Mouse (Mus musculus) midbrain, embryonic 11.5 days (tissue): ENCODE results near the gene Arid3b. TPM values are rescaled to one million over a fixed set of nuclear protein-coding genes. Genes with fewer than 3 reads are reported as not detected.
A peak's percentile ranks its signal among the peaks of the same experiment; 100 is the strongest.
"Not testable (repeated sequence)": the region's sequence is repeated elsewhere in the genome, so short reads cannot be mapped to it uniquely, and the experiment has no call there.

Source experiments
- ATAC-seq: fragments of 200-750 bp; cut with Nextera tagmentation; 2 replicates; pipeline ENCODE4 v1.8.0; 2017; ENCODE audit warnings: moderate TSS enrichment, moderate library complexity; ENCODE audit not compliant: low FRiP score
- DNase-seq: peaks from one replicate; pipeline ENCODE4 v3.0.0; 2015; ENCODE audit warnings: low spot score; ENCODE audit errors: missing footprints
- H3K27ac ChIP-seq: fragments of 300-500 bp; sonication (generic); 2 replicates; pipeline ENCODE4 v1.5.1; 2014; ENCODE audit warnings: low read depth, low read length
- H3K27me3 ChIP-seq: fragments of 300-500 bp; sonication (generic); 2 replicates; pipeline ENCODE4 v1.6.1; 2014; ENCODE audit warnings: mild to moderate bottlenecking, low read length, moderate library complexity, mixed read lengths; ENCODE audit not compliant: control insufficient read depth, insufficient read depth
- H3K36me3 ChIP-seq: fragments of 300-500 bp; sonication (generic); 2 replicates; pipeline ENCODE4 v1.6.1; 2014; ENCODE audit warnings: mild to moderate bottlenecking, low read length, moderate library complexity, mixed read lengths; ENCODE audit not compliant: control insufficient read depth, insufficient read depth
- H3K4me1 ChIP-seq: fragments of 300-500 bp; sonication (generic); 2 replicates; pipeline ENCODE4 v1.6.1; 2014; ENCODE audit warnings: low read length; ENCODE audit not compliant: control insufficient read depth, insufficient read depth
- H3K4me2 ChIP-seq: fragments of 300-500 bp; sonication (generic); 2 replicates; pipeline ENCODE4 v1.6.1; 2014; ENCODE audit warnings: mild to moderate bottlenecking, moderate library complexity
- H3K4me3 ChIP-seq: fragments of 300-500 bp; sonication (generic); 2 replicates; pipeline ENCODE4 v1.5.1; 2014; ENCODE audit warnings: low read depth, low read length
- H3K9ac ChIP-seq: fragments of 300-500 bp; sonication (generic); 2 replicates; pipeline ENCODE4 v1.6.1; 2014; ENCODE audit warnings: low read length
- H3K9me3 ChIP-seq: fragments of 300-500 bp; sonication (generic); 2 replicates; pipeline ENCODE4 v1.6.1; 2016; ENCODE audit warnings: low read length; ENCODE audit not compliant: control insufficient read depth
- WGBS: fragments of 180-500 bp; shearing (Covaris S2); extraction: QIAGEN DNeasy Blood & Tissue Kit; methylation state at CpG from one replicate; pipeline ENCODE4 v1.1.7; 2014; 5-methylcytosine and 5-hydroxymethylcytosine counted together
- polyA plus RNA-seq: library from polyadenylated mRNA; unstranded; fragments of >200 nt; fragmentation: Nextera tagmentation; extraction: Ambion mirVana; gene quantifications from 2 replicates; pipeline ENCODE4 v1.2.1, GENCODE M21; 2014

Arid3b gene
- polyA plus RNA-seq = 22.0 and 25.7 TPM in 2 replicates

DNA sequence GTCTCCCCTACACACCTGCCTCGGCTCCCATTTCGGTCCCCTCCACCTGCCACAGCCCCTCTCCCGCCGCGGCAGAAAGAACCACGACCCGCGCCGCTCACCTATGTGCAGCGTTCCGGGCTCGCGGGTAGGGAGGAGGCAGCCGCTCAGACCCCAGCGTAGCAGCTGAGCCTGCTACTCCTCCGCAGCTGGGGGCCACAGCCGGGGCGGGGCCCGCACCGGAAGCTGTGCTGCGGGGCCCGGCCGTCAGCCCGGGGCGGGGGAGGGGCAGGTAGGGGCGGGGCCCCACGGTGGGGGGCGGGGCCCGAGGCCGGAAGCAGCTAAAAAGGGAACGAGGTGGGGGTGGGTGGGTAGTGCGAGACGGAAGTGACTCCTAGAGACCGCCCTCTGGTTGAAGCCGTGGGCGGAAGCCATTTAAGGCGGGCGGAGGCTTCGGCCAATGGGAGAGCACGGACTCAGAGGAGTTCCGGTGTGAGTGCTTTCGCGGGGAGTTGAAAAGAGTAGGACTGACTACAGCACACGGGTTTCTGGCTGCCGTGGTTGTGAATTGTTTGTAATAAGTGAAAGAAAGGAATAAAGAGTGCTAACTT is at the start of gene Arid3b:
Gene Arid3b, minus strand, starts transcription at position 213 of the 590 bp plus-strand sequence.
- DNase-seq (peak; percentile 98), ATAC-seq (peak; percentile 99)
- H3K4me2 ChIP-seq = peak within 1 kb of the TSS; percentile 67
- under 1% methylated on average over 44 of the region's 45 CpGs for WGBS
- peak within 1 kb of the TSS; percentile 76 for H3K27ac ChIP-seq
- H3K9ac ChIP-seq = peak within 1 kb of the TSS; percentile 81
- peaks cover 12% of the 10 kb centered on the region for H3K4me1 ChIP-seq
- H3K27me3 ChIP-seq = no peaks in the 10 kb centered on the region
- H3K9me3 ChIP-seq = no peaks in the 10 kb centered on the region
- H3K36me3 ChIP-seq = no peaks in the 10 kb centered on the region
- peak within 1 kb of the TSS; percentile 82 for H3K4me3 ChIP-seq

DNA sequence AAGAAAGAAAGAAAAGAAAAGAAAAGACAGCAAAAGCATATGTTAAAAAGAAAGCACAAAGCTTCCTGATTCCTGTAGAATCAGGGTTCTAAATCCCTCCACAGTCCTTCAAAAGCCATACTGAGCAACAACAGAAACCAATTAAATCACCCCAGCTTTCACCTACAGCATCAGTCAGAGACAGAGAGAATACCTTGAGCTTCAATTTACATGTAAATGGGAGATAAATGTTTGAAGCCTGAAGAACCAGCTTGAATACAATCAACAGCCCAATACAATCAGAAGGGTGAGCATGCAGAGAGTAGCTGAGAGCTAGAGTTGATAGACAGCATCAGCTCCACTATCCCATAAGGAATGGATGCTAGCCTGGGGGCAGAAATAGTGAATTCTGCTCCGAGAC is 46.8 kb upstream of the Arid3b start:
- Histone ChIP-seq H3K9me3 (no peaks in the 10 kb centered on the region), H3K9ac (no peak overlapping the region), H3K4me3 (no peak overlapping the region), H3K27me3 (no peaks in the 10 kb centered on the region), H3K27ac (no peak overlapping the region), H3K4me1 (no peaks in the 10 kb centered on the region), H3K36me3 (no peaks in the 10 kb centered on the region), H3K4me2 (no peak overlapping the region)
- 76% methylated on average over 1 of the region's 1 CpGs for WGBS
- DNase-seq (no peak), ATAC-seq (no peak)

DNA sequence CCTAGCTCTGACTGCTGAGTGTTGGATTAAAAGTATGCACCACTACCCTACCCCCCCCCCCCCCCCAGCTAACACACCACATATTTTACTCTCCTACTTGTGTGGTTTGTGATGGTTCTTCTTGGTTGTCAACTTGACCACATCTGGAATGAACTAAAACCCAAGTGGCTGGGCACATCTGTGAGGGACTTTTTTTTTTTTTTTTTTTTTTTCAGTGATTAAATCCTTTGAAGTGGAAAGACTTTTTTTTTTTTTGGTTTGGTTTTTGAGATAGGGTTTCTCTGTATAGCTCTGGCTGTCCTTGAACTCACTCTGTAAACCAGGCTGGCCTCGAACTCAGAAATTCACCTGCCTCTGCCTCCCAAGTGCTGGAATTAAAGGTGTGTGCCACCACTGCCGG is 45.2 kb upstream of the Arid3b start:
- not testable (repeated sequence) for H3K36me3 ChIP-seq, H3K4me2 ChIP-seq, H3K4me3 ChIP-seq, H3K27ac ChIP-seq, H3K9me3 ChIP-seq, H3K9ac ChIP-seq, DNase-seq, ATAC-seq, H3K4me1 ChIP-seq, H3K27me3 ChIP-seq
- WGBS = 82% methylated on average over 2 of the region's 2 CpGs

DNA sequence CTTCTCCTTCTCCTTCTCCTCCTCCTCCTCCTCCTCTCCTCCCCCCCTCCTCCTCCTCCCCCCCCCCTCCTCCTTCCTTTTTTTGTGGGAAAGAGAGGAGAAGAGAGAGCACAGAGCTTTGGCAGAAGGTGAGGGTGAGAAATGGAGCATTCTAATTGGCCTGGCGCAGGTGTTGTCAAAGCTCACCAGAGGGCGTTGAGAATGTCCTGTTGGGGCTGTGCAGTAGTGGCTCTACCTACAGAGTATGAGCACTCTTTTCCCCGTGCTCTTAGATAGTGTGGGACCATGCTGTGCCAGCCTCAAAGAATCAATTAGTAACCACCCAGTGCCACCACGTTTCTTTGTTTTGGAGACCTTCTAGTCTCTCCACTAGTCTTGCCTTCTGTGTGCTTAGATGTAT is 43.7 kb upstream of the Arid3b start:
- H3K4me3 ChIP-seq = no peak overlapping the region
- H3K9me3 ChIP-seq = no peaks in the 10 kb centered on the region
- no peaks in the 10 kb centered on the region for H3K36me3 ChIP-seq
- H3K4me1 ChIP-seq = no peaks in the 10 kb centered on the region
- ATAC-seq (no peak), DNase-seq (no peak)
- H3K9ac ChIP-seq = no peak overlapping the region
- no peaks in the 10 kb centered on the region for H3K27me3 ChIP-seq
- no peak overlapping the region for H3K4me2 ChIP-seq
- 26% methylated on average over 4 of the region's 4 CpGs for WGBS
- no peak overlapping the region for H3K27ac ChIP-seq

DNA sequence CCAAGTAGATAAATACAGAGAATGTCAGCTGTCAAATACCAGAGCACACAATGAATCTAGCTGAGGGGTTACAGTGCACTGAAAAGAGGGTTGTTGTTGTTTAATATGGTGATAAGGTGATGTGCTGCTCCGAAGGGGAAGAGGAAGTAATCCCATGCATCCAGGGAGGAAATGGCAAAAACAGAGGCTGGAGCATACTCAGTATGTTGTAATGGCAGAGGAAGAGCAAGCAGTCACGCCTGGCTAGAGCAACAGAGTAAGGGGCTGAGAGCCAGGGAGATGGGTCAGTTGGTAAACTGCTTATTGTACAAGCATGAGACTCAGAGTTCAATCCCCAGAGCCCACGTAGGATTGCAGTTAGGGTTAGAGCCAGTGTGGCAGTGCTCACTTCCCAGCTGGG is 42.6 kb upstream of the Arid3b start:
- DNase-seq (no peak), ATAC-seq (no peak)
- 72% methylated on average over 3 of the region's 3 CpGs for WGBS
- Histone ChIP-seq H3K4me1 (no peaks in the 10 kb centered on the region), H3K9me3 (no peaks in the 10 kb centered on the region), H3K27me3 (no peaks in the 10 kb centered on the region), H3K9ac (no peak overlapping the region), H3K27ac (no peak overlapping the region), H3K4me2 (no peak overlapping the region), H3K4me3 (no peak overlapping the region), H3K36me3 (no peaks in the 10 kb centered on the region)

DNA sequence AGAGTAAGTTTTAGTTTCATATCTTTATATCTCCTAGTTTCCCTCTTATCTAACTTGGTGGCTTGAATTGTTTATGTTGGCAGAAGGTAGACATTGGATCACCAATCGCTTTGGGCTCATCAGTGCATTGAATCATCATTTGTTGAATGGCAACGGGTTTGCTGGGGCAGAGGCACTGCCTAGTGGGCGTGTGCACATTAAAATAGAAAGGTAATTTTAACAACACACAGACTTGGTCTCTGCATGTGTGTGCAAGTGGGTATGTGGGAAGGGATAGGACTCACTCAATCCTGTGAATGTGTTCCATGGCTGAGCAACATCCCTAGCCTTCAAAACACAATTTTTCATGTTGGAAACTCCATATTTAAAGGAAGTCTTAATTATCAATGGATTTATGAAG is 38.4 kb upstream of the Arid3b start:
- Histone ChIP-seq H3K4me2 (no peak overlapping the region), H3K27ac (no peak overlapping the region), H3K36me3 (no peaks in the 10 kb centered on the region), H3K4me1 (no peaks in the 10 kb centered on the region), H3K9me3 (no peaks in the 10 kb centered on the region), H3K27me3 (no peaks in the 10 kb centered on the region), H3K9ac (no peak overlapping the region), H3K4me3 (no peak overlapping the region)
- DNase-seq = no peak
- 75% methylated on average over 3 of the region's 3 CpGs for WGBS
- no peak for ATAC-seq

DNA sequence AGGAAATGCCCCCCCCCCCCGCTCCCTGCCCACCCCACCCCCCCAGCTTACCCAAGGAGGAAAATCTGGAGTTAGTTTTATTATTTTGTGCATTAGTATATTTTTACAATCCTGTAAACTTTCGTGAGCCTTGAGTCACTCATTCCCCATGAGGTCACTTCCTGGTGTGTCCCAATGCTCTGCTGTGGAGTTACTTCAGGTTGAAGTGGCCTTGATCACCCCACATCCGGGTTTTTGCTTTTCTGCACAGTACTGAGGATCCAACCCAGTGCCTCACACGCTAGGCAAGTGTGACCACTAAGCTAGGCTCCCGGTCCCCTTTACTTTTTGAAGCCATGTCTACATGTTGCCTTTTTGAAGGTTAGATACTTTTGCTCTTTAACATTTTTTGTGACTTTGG is 37.5 kb upstream of the Arid3b start:
- Histone ChIP-seq H3K4me1 (no peaks in the 10 kb centered on the region), H3K27me3 (no peaks in the 10 kb centered on the region), H3K27ac (no peak overlapping the region), H3K4me3 (no peak overlapping the region), H3K9ac (no peak overlapping the region), H3K36me3 (no peaks in the 10 kb centered on the region), H3K4me2 (no peak overlapping the region), H3K9me3 (no peaks in the 10 kb centered on the region)
- 81% methylated on average over 5 of the region's 5 CpGs for WGBS
- no peak for ATAC-seq
- no peak for DNase-seq

DNA sequence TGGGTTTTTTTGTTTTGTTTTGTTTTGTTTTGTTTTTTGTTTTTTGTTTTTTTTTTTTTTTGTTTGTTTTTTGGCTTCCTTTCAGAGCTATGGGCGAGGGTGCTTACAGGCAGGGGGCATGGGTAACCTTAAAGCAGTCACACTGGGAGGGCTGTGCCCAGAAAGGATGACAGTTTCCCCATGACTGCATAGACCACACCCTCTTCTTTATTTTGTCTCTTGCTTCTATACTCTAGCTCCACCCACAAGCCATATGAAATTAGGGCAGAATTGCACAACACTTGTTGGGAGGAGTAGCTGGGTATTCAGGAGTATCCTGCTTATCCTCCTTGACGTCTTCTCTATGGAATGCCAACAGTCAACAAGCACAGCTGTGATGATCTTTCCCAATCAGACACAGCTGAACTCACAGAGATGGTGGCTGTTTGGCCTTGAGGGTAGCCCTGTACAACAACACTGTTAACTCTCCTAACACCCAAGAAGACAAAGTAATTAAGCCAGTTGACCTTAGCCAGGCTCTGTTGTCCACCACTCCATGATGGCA is 33.8 kb upstream of the Arid3b start:
- no peak overlapping the region for H3K9ac ChIP-seq
- H3K27me3 ChIP-seq = no peaks in the 10 kb centered on the region
- H3K4me2 ChIP-seq = no peak overlapping the region
- H3K27ac ChIP-seq = no peak overlapping the region
- H3K36me3 ChIP-seq = no peaks in the 10 kb centered on the region
- H3K4me1 ChIP-seq = no peaks in the 10 kb centered on the region
- no peak overlapping the region for H3K4me3 ChIP-seq
- DNase-seq = no peak
- 36% methylated on average over 2 of the region's 2 CpGs for WGBS
- ATAC-seq = no peak
- H3K9me3 ChIP-seq = no peaks in the 10 kb centered on the region

DNA sequence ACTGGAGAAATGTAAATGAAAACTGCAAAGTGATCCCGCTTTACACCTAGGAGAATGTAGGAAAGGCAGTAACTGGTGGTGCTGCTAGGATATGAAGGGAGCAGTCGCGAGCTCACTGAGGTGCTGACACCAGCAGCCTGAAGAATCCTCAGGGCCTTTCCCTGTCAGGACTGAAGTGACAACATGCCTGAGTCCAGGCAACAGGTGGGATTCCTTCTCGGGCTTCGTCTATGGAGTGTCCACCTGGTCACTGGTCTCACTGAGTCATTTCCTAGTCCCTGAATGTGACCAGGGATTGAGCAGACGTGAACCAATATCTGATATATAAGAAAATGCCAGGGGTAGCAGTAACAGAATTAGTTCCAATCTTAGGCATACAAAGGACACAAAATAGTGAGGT is 32.2 kb upstream of the Arid3b start:
- DNase-seq = no peak
- no peak overlapping the region for H3K4me3 ChIP-seq
- no peak overlapping the region for H3K4me2 ChIP-seq
- no peak for ATAC-seq
- 86% methylated on average over 6 of the region's 6 CpGs for WGBS
- H3K9me3 ChIP-seq = no peaks in the 10 kb centered on the region
- H3K9ac ChIP-seq = no peak overlapping the region
- H3K4me1 ChIP-seq = no peaks in the 10 kb centered on the region
- H3K27ac ChIP-seq = no peak overlapping the region
- H3K27me3 ChIP-seq = no peaks in the 10 kb centered on the region
- no peaks in the 10 kb centered on the region for H3K36me3 ChIP-seq
